Mouse (Mus musculus) heart, adult 2 months (tissue): ENCODE results near the gene 1700020A23Rik. TPM values are rescaled to one million over a fixed set of nuclear protein-coding genes. Genes with fewer than 3 reads are reported as not detected.
A peak's percentile ranks its signal among the peaks of the same experiment; 100 is the strongest.

Source experiments
- DNase-seq, 2 experiments: peaks; one replicate each; pipeline ENCODE4 v3.0.0; 2021
- H3K27ac ChIP-seq: fragments of 200-600 bp; 2 replicates; pipeline ENCODE4 v1.8.1; 2022
- H3K27me3 ChIP-seq: fragments of 200-500 bp; 2 replicates; pipeline ENCODE4 v1.6.1; 2012; ENCODE audit warnings: mild to moderate bottlenecking, low read length, inconsistent platforms, mixed read lengths; ENCODE audit not compliant: control insufficient read depth, insufficient read depth
- H3K36me3 ChIP-seq: fragments of 200-500 bp; 2 replicates; pipeline ENCODE4 v1.6.1; 2012; ENCODE audit warnings: low read length, inconsistent platforms; ENCODE audit not compliant: control insufficient read depth, insufficient read depth
- H3K4me1 ChIP-seq: fragments of 200-500 bp; 2 replicates; pipeline ENCODE4 v1.6.1; 2011; ENCODE audit warnings: low read length; ENCODE audit not compliant: control insufficient read depth, insufficient read depth
- H3K4me3 ChIP-seq: fragments of 200-600 bp; 2 replicates; pipeline ENCODE4 v1.8.1; 2022
- H3K79me2 ChIP-seq: fragments of 200-500 bp; replicated peaks from 2 replicates; pipeline ENCODE4 v1.6.1; 2012; ENCODE audit warnings: mild to moderate bottlenecking, inconsistent platforms, low read length, moderate library complexity, mixed read lengths; ENCODE audit not compliant: control insufficient read depth, insufficient read depth
- H3K9ac ChIP-seq: fragments of 200-500 bp; 2 replicates; pipeline ENCODE4 v1.6.1; 2012; ENCODE audit warnings: low read depth, mild to moderate bottlenecking, control low read depth, inconsistent platforms, low read length, mixed read lengths
- CTCF ChIP-seq: fragments of 200-600 bp; IDR thresholded peaks from 2 replicates; pipeline ENCODE4 v1.8.1; 2022; ENCODE audit warnings: antibody characterized with exemption, mild to moderate bottlenecking, moderate library complexity
- EP300 ChIP-seq: fragments of 200-500 bp; IDR thresholded peaks from 2 replicates; pipeline ENCODE4 v1.6.1; 2011; ENCODE audit warnings: low read depth, low read length, control low read depth; ENCODE audit not compliant: insufficient read depth
- POLR2A ChIP-seq: fragments of 200-500 bp; IDR thresholded peaks from 2 replicates; pipeline ENCODE4 v1.6.1; 2011; ENCODE audit warnings: mild to moderate bottlenecking, low read depth, low read length, control low read depth; ENCODE audit not compliant: insufficient read depth
- WGBS: fragments of 180-500 bp; shearing (Covaris S2); methylation state at CpG from one replicate; pipeline ENCODE4 v1.1.7; 2018; 5-methylcytosine and 5-hydroxymethylcytosine counted together
- intact Hi-C: fragments of 180-260 bp; cut with DNase I; formaldehyde crosslinking; loops from one replicate; pipeline ENCODE4 v1.15.1; 2025
- polyA plus RNA-seq: library from polyadenylated mRNA; depleted of rRNA; stranded (reverse); fragments of >200 nt; gene quantifications from 2 replicates; pipeline ENCODE4 v1.2.3, GENCODE M21; 2012
- total RNA-seq, 2 experiments: library from RNA; stranded (reverse); gene quantifications; 2 replicates each; pipeline ENCODE4 v1.2.3; 2021

1700020A23Rik gene
- total and polyA plus RNA-seq, 3 experiments = not detected

GRCm38 (mm10) chr2:130392836-130393235 lies 12.2 kb upstream of the 1700020A23Rik start:
- 70% methylated on average over 3 of the region's 3 CpGs for WGBS
- Histone ChIP-seq H3K27me3 (no peaks in the 10 kb centered on the region), H3K4me1 (no peaks in the 10 kb centered on the region), H3K27ac (no peak overlapping the region), H3K36me3 (no peaks in the 10 kb centered on the region), H3K79me2 (no peaks in the 10 kb centered on the region), H3K9ac (no peak overlapping the region), H3K4me3 (no peak overlapping the region)
- no peak for DNase-seq
- TF ChIP-seq POLR2A (no peak), EP300 (no peak), CTCF (no peak)
- intact Hi-C loops = loop anchor here (10.0 kb wide), 1 partner anchor 78 kb away; no protein-coding TSS in a partner anchor

DNA sequence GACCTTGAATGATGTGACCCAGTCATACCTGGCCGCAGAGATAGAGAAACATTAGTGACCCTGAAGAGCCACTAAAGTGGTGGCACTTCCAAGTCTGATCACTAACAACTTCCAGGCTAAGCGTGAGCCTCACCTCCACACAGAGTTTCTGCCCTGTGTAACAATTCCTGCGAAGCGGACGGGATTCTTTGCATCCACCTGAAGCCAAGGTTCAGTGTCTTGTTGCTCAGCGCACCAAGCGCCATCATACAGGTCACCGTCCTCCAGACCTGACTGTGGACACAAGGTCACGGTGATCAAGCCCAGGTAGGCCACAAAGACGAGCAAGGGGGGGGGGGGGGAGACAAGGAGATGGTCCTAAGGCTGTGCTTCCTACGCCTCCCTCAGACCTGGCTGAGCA lies 9.4 kb upstream of the 1700020A23Rik start:
- Histone ChIP-seq H3K27ac (no peak overlapping the region), H3K79me2 (no peaks in the 10 kb centered on the region), H3K4me1 (no peaks in the 10 kb centered on the region), H3K27me3 (no peaks in the 10 kb centered on the region), H3K9ac (no peak overlapping the region), H3K36me3 (no peaks in the 10 kb centered on the region), H3K4me3 (no peak overlapping the region)
- TF ChIP-seq POLR2A (no peak), EP300 (no peak), CTCF (no peak)
- WGBS = 95% methylated on average over 11 of the region's 11 CpGs
- DNase-seq = no peak
- intact Hi-C loops = loop anchor here (10.0 kb wide), 1 partner anchor 81 kb away; no protein-coding TSS in a partner anchor

DNA sequence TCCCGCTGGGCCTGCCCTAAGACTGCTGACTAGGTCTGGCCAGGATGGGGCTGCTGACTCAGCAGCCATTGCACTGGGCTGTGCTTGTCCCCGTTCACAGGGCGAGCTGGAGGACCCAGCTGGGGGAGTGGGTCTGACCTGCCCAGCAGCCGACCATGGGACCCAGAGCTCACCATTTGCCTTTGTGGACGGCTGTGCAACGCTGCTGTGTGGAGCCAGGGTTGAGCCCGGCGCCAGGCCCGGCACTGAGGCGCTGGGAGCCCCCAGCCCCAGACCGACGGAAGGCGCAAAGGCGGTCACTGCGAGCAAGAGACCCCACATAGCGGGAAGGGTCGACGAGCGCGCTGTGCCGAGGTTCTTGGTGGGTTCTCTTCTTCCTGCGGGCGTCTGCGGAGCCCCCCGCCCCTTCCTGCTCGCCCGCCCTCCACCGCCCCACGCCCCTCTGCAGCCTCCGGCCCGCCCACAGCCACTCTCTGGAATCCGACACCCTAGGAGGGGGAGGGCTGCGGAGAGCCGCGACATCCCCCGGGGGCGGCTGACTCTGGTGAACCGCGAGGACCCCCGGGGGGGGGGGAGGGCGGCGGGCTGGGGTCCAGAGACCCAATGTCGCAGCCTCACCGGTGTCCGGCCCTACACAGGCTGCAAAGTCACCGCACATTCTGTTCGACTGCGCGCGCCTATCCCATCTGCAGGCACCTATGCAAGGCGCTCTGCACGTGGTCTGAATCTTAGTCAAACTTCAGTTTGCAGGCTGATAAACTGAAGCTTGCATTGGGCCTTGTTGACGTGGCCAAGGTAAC lies 7.7 kb upstream of the 1700020A23Rik start, which contains the start of gene Cpxm1:
Gene Cpxm1 (minus strand): TSS at position 389 of the 800 bp plus-strand sequence.
- no peaks in the 10 kb centered on the region for H3K4me1 ChIP-seq
- H3K27me3 ChIP-seq = no peaks in the 10 kb centered on the region
- H3K36me3 ChIP-seq = no peaks in the 10 kb centered on the region
- H3K9ac ChIP-seq = peak within 1 kb of the TSS; percentile 22
- no peak for TF ChIP-seq CTCF
- no peak for TF ChIP-seq EP300
- TF ChIP-seq POLR2A = no peak
- no peaks in the 10 kb centered on the region for H3K79me2 ChIP-seq
- H3K27ac ChIP-seq = no peak within 1 kb of the TSS; the same call in 1 of the 2 replicates
- WGBS = 3% methylated on average over 45 of the region's 53 CpGs
- peak within 1 kb of the TSS; percentile 40 for H3K4me3 ChIP-seq
- intact Hi-C loops = loop anchor here (10.0 kb wide), 1 partner anchor 83 kb away; no protein-coding TSS in a partner anchor
- DNase-seq = peak; percentile 32 to 48

DNA sequence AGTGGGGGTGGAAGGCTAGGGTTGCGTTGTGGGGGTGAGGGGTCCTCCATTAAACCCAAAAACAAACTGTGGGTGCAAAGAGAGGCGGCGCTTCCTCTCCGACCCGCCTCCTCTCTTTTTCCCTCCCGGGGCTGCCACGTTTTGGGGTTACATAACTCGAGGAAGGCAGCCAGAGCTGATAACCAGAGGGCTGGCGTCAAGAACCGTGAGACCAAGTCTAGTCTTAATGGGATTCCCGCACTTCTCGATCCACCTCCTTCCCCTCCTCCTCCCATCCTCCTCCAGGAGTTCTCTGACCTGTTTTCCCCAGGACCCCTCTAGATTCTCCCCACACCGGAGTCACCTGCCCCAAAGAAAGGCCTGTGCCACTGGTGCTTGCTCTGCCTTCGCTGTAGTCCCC lies 7.0 kb upstream of the 1700020A23Rik start:
- no peak overlapping the region; the same call in 1 of the 2 replicates for H3K9ac ChIP-seq
- TF ChIP-seq EP300 = no peak
- TF ChIP-seq POLR2A = no peak
- no peak for TF ChIP-seq CTCF
- peak overlapping the region; percentile 40 for H3K4me3 ChIP-seq
- H3K27ac ChIP-seq = no peak overlapping the region
- peak; percentile 50 to 60 for DNase-seq
- 15% methylated on average over 13 of the region's 14 CpGs for WGBS
- no peaks in the 10 kb centered on the region for H3K36me3 ChIP-seq
- intact Hi-C loops = loop anchor here (10.0 kb wide), 1 partner anchor 83 kb away; no protein-coding TSS in a partner anchor
- no peaks in the 10 kb centered on the region for H3K27me3 ChIP-seq
- H3K4me1 ChIP-seq = no peaks in the 10 kb centered on the region
- no peaks in the 10 kb centered on the region for H3K79me2 ChIP-seq

- no peak for DNase-seq
- Histone ChIP-seq H3K4me1 (no peaks in the 10 kb centered on the region), H3K4me3 (no peak overlapping the region), H3K27me3 (no peaks in the 10 kb centered on the region), H3K27ac (no peak overlapping the region), H3K36me3 (no peaks in the 10 kb centered on the region), H3K79me2 (no peaks in the 10 kb centered on the region), H3K9ac (no peak overlapping the region)
- TF ChIP-seq POLR2A (no peak), EP300 (no peak), CTCF (no peak)
- 96% methylated on average over 1 of the region's 1 CpGs for WGBS
- intact Hi-C loops = no loop called here
These were observed 5.0 kb upstream of the 1700020A23Rik start for GRCm38 (mm10) chr2:130400046-130400445.

DNA sequence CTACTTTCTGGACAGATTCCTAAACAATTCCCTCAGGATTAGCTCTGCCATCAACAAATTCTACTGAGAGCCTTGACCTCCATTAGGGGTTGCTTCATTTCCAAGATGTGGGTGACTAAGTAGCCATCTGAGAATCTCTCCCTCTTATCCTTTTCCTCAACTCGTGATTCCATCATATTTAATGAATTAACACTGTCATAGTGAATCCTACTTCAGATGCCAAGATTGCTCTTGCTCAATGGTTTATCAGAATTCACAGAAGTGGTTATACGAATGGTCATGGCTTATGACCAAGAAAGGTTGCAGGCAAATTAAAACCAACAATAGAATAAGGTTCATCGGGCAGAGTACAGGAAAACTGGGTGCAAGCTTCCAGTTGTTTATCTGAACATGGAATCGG lies 3.2 kb upstream of the 1700020A23Rik start:
- intact Hi-C loops = no loop called here
- Histone ChIP-seq H3K4me3 (no peak overlapping the region), H3K4me1 (no peaks in the 10 kb centered on the region), H3K79me2 (no peaks in the 10 kb centered on the region), H3K36me3 (no peaks in the 10 kb centered on the region), H3K27me3 (no peaks in the 10 kb centered on the region), H3K27ac (no peak overlapping the region), H3K9ac (no peak overlapping the region)
- 68% methylated on average over 4 of the region's 4 CpGs for WGBS
- TF ChIP-seq CTCF = no peak
- DNase-seq = no peak
